Mouse (Mus musculus) heart, postnatal 0 days (tissue): ENCODE results near the gene Etv5. TPM values are rescaled to one million over a fixed set of nuclear protein-coding genes. Genes with fewer than 3 reads are reported as not detected.
"Not testable (repeated sequence)": the region's sequence is repeated elsewhere in the genome, so short reads cannot be mapped to it uniquely, and the experiment has no call there.

Experiments
- ATAC-seq: fragments of 200-750 bp; cut with Nextera tagmentation; 2 replicates; pipeline ENCODE4 v1.8.0; 2017; ENCODE audit warnings: low read depth, moderate number of reproducible peaks, moderate library complexity; ENCODE audit not compliant: insufficient read depth
- DNase-seq: peaks from one replicate; pipeline ENCODE4 v3.0.0-alpha.2; 2016; ENCODE audit warnings: low spot score
- H3K27ac ChIP-seq: fragments of 300-500 bp; sonication (generic); 2 replicates; pipeline ENCODE4 v1.5.1; 2014; ENCODE audit warnings: low read depth, mild to moderate bottlenecking
- H3K27me3 ChIP-seq: fragments of 300-500 bp; sonication (generic); 2 replicates; pipeline ENCODE4 v1.6.1; 2014; ENCODE audit warnings: low read length, mixed read lengths; ENCODE audit not compliant: control insufficient read depth, insufficient read depth
- H3K36me3 ChIP-seq: fragments of 300-500 bp; sonication (generic); replicated peaks from 2 replicates; pipeline ENCODE4 v1.6.1; 2014; ENCODE audit warnings: low read length, mixed read lengths; ENCODE audit not compliant: control insufficient read depth, insufficient read depth
- H3K4me1 ChIP-seq: fragments of 300-500 bp; sonication (generic); 2 replicates; pipeline ENCODE4 v1.6.1; 2014; ENCODE audit warnings: antibody characterized with exemption; ENCODE audit not compliant: control insufficient read depth, insufficient read depth
- H3K4me2 ChIP-seq: fragments of 300-500 bp; sonication (generic); 2 replicates; pipeline ENCODE4 v1.6.1; 2014; ENCODE audit warnings: low read depth, mild to moderate bottlenecking, low read length, moderate library complexity
- H3K4me3 ChIP-seq: fragments of 300-500 bp; sonication (generic); 2 replicates; pipeline ENCODE4 v1.5.1; 2014; ENCODE audit warnings: low read depth, low read length
- H3K9ac ChIP-seq: fragments of 300-500 bp; sonication (generic); replicated peaks from 2 replicates; pipeline ENCODE4 v1.6.1; 2014; ENCODE audit warnings: low read depth, low read length, mixed read lengths
- H3K9me3 ChIP-seq: fragments of 300-500 bp; sonication (generic); replicated peaks from 2 replicates; pipeline ENCODE4 v1.6.1; 2016; ENCODE audit warnings: low read length; ENCODE audit not compliant: control insufficient read depth
- CTCF ChIP-seq: IDR thresholded peaks from 2 replicates; pipeline ENCODE4 v1.5.1; 2016; ENCODE audit warnings: antibody characterized with exemption, control low read depth, low read depth
- EP300 ChIP-seq: IDR thresholded peaks from 2 replicates; pipeline ENCODE4 v1.6.1; 2016; ENCODE audit warnings: antibody characterized with exemption, low read depth
- WGBS: fragments of 180-500 bp; shearing (Covaris S2); extraction: QIAGEN DNeasy Blood & Tissue Kit; methylation state at CpG from one replicate; pipeline ENCODE4 v1.1.7; 2014; 5-methylcytosine and 5-hydroxymethylcytosine counted together
- polyA plus RNA-seq: library from polyadenylated mRNA; unstranded; fragments of >200 nt; fragmentation: Nextera tagmentation; extraction: Ambion mirVana; gene quantifications from 2 replicates; pipeline ENCODE4 v1.2.1, GENCODE M21; 2015
- total RNA-seq: library from RNA; depleted of rRNA; stranded (reverse); fragments of >200 nt; gene quantifications from 2 replicates; pipeline ENCODE4 v1.2.3, GENCODE M21; 2014; ENCODE audit warnings: low replicate concordance

Gene Etv5
- total and polyA plus RNA-seq, 2 experiments from 2014 or later = 7.7 to 14.8 TPM

- no peak for DNase-seq
These were observed 73.9 kb downstream of the Etv5 start for GRCm38 (mm10) chr16:22365596-22365995.

GRCm38 (mm10) chr16:22358701-22359354 lies 80.7 kb downstream of the Etv5 start:
- no peak for TF ChIP-seq EP300
- TF ChIP-seq CTCF = no peak
- ATAC-seq (no peak), DNase-seq (no peak)
- H3K27ac ChIP-seq = peak overlapping the region; percentile 19
- no peaks in the 10 kb centered on the region for H3K9me3 ChIP-seq
- whole genome bisulfite sequencing = 14% methylated on average over 18 of the region's 18 CpGs
- H3K9ac ChIP-seq = no peak overlapping the region
- H3K4me2 ChIP-seq = peak overlapping the region; percentile 48
- H3K4me3 ChIP-seq = peak overlapping the region; percentile 19
- H3K4me1 ChIP-seq = 0 out of 2 replicates have a peak, but pooled peaks cover 4% of the 10 kb centered on the region
- no peaks in the 10 kb centered on the region for H3K36me3 ChIP-seq
- H3K27me3 ChIP-seq = no peaks in the 10 kb centered on the region

More at GRCm38 (mm10) chr16:22365596-22365995, 73.9 kb downstream of the Etv5 start:
- TF ChIP-seq CTCF = no peak
- no peak for TF ChIP-seq EP300
- Histone ChIP-seq H3K9me3 (no peaks in the 10 kb centered on the region), H3K36me3 (no peaks in the 10 kb centered on the region), H3K4me2 (no peak overlapping the region), H3K27me3 (no peaks in the 10 kb centered on the region), H3K4me1 (no peaks in the 10 kb centered on the region), H3K4me3 (no peak overlapping the region), H3K9ac (no peak overlapping the region), H3K27ac (no peak overlapping the region)
- no peak for ATAC-seq
- WGBS = 58% methylated on average over 3 of the region's 3 CpGs

GRCm38 (mm10) chr16:22354177-22354576 lies 85.3 kb downstream of the Etv5 start:
- not testable (repeated sequence) for H3K9me3 ChIP-seq, H3K4me3 ChIP-seq, DNase-seq, H3K27ac ChIP-seq, H3K27me3 ChIP-seq, H3K36me3 ChIP-seq, H3K4me2 ChIP-seq, H3K9ac ChIP-seq, H3K4me1 ChIP-seq, ATAC-seq
- WGBS = 83% methylated on average over 5 of the region's 5 CpGs

DNA sequence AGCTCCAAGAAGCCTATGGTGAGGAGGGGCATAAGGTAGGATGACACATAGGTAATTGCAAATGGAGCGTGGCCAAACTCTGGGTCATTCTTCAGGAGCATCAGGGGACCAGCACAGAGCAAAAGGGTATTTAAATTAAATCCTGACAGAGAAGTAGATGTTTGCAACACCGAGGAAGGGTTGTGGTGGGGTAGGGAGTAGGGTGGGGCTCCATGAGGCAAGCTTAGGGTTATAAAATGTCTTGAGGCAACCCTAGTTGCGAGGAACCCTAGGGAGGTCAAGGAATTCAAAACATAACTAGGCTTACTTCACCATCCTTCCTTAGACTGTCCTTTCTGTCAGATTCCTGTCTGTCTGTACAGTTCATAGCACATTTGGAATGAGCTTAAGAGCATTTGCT lies 85.9 kb downstream of the Etv5 start:
- Histone ChIP-seq H3K4me3 (no peak overlapping the region), H3K27ac (no peak overlapping the region), H3K27me3 (no peaks in the 10 kb centered on the region), H3K9me3 (no peaks in the 10 kb centered on the region), H3K9ac (no peak overlapping the region), H3K4me1 (0 out of 2 replicates have a peak, but pooled peaks cover 3% of the 10 kb centered on the region), H3K36me3 (no peaks in the 10 kb centered on the region), H3K4me2 (no peak overlapping the region)
- DNase-seq (no peak), ATAC-seq (no peak)
- WGBS = 87% methylated on average over 3 of the region's 3 CpGs
- TF ChIP-seq CTCF = no peak
- TF ChIP-seq EP300 = no peak

GRCm38 (mm10) chr16:22351194-22351593 lies 88.3 kb downstream of the Etv5 start:
- no peaks in the 10 kb centered on the region for H3K36me3 ChIP-seq
- TF ChIP-seq EP300 (no peak), CTCF (no peak)
- H3K27me3 ChIP-seq = no peaks in the 10 kb centered on the region
- ATAC-seq = no peak
- WGBS = 88% methylated on average over 4 of the region's 4 CpGs
- no peak for DNase-seq
- no peak overlapping the region for H3K9ac ChIP-seq
- no peak overlapping the region for H3K27ac ChIP-seq
- no peak overlapping the region for H3K4me2 ChIP-seq
- H3K4me1 ChIP-seq = no peaks in the 10 kb centered on the region
- H3K9me3 ChIP-seq = no peaks in the 10 kb centered on the region
- H3K4me3 ChIP-seq = no peak overlapping the region

DNA sequence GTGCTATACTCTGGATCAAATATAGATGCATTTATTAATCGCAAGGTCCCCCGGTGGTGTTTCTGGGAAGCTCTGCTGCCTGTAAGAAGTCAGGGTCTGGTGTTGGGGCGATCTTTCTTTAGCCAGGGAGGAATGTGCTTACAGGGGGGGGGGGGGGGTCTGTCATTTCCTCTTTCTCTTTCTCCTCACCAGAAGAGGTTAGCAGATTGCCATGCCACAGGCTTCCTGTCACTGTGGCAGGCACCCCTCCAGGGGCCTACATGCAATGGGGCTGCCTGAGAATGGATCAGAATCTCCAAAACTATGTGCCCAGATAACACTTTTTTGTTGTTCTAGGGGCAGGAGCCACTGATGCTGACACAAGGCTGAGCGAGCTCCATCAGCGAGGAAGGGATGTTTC lies 89.7 kb downstream of the Etv5 start:
- 67% methylated on average over 5 of the region's 5 CpGs for WGBS
- TF ChIP-seq EP300 (no peak), CTCF (no peak)
- H3K4me2 ChIP-seq = no peak overlapping the region

More for the DNA sequence above, 89.7 kb downstream of the Etv5 start:
- no peak overlapping the region for H3K9ac ChIP-seq
- no peak overlapping the region for H3K4me3 ChIP-seq
- H3K4me1 ChIP-seq = no peaks in the 10 kb centered on the region
- DNase-seq (no peak), ATAC-seq (no peak)
- no peaks in the 10 kb centered on the region for H3K27me3 ChIP-seq
- no peak overlapping the region for H3K27ac ChIP-seq
- no peaks in the 10 kb centered on the region for H3K9me3 ChIP-seq
- H3K36me3 ChIP-seq = no peaks in the 10 kb centered on the region
